Mouse (Mus musculus) liver, adult 10 weeks (tissue): Measurements from ENCODE around the gene Ppdpf. TPM values are rescaled to one million over a fixed set of nuclear protein-coding genes. Genes with fewer than 3 reads are reported as not detected.

ENCODE experiments used
- polyA plus RNA-seq: library from polyadenylated mRNA; stranded (reverse); fragments of 350-450 nt; fragmentation: Illumina TruSeq; extraction: RNeasy Lipid Tissue Mini Kit (QIAGEN cat#74804); gene quantifications from one replicate; pipeline ENCODE4 v1.2.3, GENCODE M21; 2014; ENCODE audit warnings: low read depth, low replicate concordance

Ppdpf gene
- 20.3 TPM for polyA plus RNA-seq

DNA sequence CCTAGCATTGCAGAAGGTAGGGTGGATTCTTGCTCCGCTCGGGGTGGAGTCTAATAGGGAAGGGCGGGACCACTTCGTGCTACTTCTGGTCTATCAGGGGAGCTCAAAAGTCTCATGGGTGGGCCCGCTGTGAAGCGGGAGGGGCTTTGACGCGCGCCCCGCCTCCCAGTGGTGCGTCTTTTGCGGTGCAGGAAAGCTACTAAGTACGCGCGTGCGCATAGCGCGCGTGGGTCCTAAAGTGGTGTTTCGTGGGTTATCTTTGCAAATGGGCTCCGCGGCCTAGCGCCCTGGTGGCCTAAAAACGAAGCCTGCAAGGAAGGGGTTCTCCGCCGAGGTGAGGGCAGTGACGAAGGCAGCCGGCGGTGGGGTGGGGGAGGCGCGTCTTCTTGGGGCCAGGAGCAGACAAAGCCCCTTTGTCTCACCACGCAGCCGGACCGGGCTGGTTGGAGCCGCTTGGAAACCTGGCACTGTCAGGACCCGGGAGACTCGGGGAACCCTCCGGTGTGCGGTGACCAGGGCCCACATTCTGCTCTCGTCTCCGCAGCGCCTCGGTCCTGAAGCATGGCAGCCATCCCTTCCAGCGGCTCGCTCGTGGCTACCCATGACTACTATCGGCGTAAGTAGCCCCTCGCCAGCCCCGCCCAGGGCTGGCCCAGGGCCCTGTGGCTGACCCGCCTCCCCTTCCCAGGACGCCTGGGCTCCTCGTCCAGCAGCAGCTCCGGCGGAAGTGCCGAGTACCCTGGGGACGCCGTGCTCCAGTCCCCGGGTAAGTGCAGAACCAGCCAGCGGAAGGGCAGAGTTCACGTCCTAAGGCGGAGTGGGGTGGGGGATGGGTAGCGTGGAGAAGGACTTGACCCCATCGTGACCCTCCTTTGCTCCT is at the start of gene Ppdpf:
TSS of gene Ppdpf (plus strand) at position 127 of the 880 bp plus-strand sequence.

DNA sequence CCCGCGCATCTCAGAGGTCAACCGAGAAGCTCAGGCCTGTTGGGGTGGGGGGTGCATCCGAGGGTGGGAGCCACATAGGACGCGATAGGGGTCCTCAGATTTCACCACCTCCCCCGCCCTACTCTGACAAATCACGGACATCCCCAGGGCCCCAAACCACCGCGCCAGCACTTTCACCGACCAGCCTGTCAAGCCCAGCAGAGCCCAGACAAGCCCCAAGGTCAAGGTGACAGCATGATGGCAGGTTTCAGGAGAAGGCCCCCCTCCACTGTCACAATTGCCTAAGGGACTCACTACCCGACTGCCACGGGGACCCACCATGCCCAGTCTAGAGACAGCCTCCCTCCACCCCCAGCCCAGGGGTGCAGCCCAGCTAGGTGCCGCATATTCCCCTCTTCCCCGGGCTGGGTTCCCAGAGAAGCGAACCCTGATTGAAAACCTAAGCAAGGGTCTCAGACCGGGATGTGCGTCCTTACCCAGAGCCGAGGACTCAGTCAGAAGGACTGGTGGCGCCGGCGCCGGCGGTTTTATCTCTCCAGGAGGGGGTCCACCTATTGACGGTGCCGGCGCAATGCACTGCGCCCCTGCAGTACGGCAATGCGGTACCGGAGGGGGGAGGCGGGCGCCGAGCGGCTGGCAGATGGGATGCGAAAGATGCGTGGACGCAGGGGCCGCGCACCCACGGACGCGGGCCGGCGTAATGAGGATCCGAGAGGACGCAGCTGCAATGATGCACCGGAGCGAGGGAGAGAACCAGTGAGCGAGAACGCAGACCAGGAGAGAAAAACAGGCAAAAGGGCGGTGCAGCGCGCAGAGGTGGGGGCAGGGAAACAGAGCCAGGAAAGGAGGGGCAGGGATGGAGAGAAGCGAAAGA is 30.6 kb upstream of the Ppdpf start, which contains the start of gene Eef1a2:
TSS of gene Eef1a2 (minus strand) at position 767 of the 874 bp plus-strand sequence.

DNA sequence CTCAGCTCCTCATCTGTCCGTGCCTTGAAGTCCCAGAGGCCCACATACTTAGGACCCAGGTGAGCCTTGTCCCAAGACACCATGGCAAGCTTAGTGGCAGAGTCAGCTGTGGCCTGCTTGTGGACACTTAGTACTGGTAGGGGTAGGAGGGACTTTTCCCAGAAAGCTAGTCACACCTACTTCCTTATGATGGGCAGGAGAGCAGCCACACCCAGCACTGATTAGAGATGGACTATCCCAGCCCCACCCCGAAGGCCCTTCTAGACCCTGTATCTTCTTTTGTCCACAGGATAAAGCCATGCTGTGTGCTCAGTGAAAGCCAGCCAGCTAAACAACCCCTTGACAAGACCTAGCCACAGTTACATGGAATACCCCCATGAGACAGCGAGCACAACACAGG is 15.4 kb downstream of the Ppdpf start, which contains the start of gene Ptk6:
TSS of gene Ptk6 (minus strand) at position 368 of the 400 bp plus-strand sequence.

DNA sequence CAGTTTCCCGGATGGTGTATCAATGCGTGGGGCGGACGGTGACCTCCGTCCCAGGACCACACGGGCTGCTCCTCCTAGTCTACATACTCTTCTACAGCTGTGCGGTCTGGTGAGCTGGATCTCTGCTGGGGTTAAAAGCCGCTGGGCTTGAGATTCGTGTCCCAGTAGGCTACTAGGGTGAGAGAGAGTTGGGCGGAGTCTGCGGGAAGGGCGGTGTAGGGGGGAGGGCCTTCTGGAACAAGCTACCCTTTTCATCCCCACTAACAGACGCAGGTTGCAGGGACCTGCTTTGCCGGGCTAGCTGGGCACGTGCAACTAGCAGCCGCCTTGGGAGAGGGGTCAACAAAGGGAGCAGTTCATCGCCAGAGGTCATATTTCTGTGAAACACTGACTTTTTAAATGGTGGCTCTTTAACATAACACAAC is 26.0 kb downstream of the Ppdpf start, which contains the start of gene Srms:
TSS of gene Srms (minus strand) at position 165 of the 425 bp plus-strand sequence.

DNA sequence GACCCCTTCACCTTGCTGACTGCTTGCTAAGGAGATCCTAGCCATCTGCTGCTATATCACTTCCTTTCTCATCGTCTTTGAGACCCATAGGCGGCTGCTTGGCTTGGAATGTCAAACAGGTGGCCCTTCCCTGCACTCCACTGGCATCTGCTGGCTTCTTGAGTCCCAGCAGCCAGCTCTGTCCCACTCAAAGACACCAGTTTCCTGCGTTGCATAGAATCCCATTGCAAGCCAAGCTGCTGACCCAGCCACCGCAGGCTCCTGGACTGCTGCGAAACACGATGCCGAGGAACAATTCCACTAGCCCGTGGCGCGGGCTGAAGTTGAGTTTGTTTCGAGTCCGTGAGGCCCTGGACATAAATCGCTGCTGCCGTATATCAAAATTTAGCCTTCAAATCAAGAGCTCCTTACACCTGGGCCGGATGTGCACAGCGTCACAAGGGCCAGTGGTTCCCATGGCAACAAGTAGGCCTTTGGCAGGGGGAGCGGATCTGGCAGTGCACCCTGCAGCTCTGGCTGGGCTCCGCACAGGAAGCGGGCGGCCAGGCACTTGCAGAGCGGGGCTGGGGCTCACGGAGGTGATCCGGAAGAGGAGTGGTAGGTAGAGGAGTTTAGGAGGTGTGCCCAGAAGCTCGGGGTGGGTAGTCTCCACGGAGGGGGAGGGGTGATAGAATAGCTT is 32.6 kb downstream of the Ppdpf start, which contains the start of gene Fndc11:
TSS of gene Fndc11 (plus strand) at position 476 of the 679 bp plus-strand sequence.

Other genes with a start within 250 kb of the Ppdpf start
- not detected for gene Nkain4, start 232.5 kb upstream of the Ppdpf start, polyA plus RNA-seq
- gene Arfgap1, start 220.0 kb upstream of the Ppdpf start, polyA plus RNA-seq: 3.9 TPM
- not detected for gene Col20a1, start 200.7 kb upstream of the Ppdpf start, polyA plus RNA-seq
- 0.42 TPM for gene Chrna4, start 143.7 kb upstream of the Ppdpf start, polyA plus RNA-seq
- gene Kcnq2, start 51.9 kb upstream of the Ppdpf start, polyA plus RNA-seq: not detected
- not detected for gene Eef1a2, start 30.2 kb upstream of the Ppdpf start, polyA plus RNA-seq
- gene Ptk6, start 15.5 kb downstream of the Ppdpf start, polyA plus RNA-seq: 1.6 TPM
- not detected for gene Srms, start 25.9 kb downstream of the Ppdpf start, polyA plus RNA-seq
- gene Fndc11, start 32.8 kb downstream of the Ppdpf start, polyA plus RNA-seq: not detected
- gene Helz2, start 54.8 kb downstream of the Ppdpf start, polyA plus RNA-seq: 8.3 TPM
- gene Gmeb2, start 100.8 kb downstream of the Ppdpf start, polyA plus RNA-seq: 5.7 TPM
- not detected for gene Stmn3, start 127.3 kb downstream of the Ppdpf start, polyA plus RNA-seq
- gene Rtel1, start 132.5 kb downstream of the Ppdpf start, polyA plus RNA-seq: 4.1 TPM
- 1.6 TPM for gene Zgpat, start 177.7 kb downstream of the Ppdpf start, polyA plus RNA-seq
- 22.1 TPM for gene Arfrp1, start 178.2 kb downstream of the Ppdpf start, polyA plus RNA-seq
- gene Lime1, start 192.8 kb downstream of the Ppdpf start, polyA plus RNA-seq: 0.50 TPM